Mouse (Mus musculus) stomach, postnatal 0 days (tissue): ENCODE measurements at regions not wholly inside any gene's neighbourhood (a gene's known extent, or its start where the extent isn't known, plus 50 kb on each side); places are given as distances from the start of the nearest gene placed in this dataset.

ENCODE experiments used
- ATAC-seq: fragments of 200-750 bp; cut with Nextera tagmentation; 2 replicates; pipeline ENCODE4 v1.8.0; 2017; ENCODE audit not compliant: low FRiP score, low TSS enrichment
- DNase-seq: peaks from one replicate; pipeline ENCODE4 v3.0.0-alpha.2; 2016; ENCODE audit warnings: low spot score
- H3K27ac ChIP-seq: fragments of 300-500 bp; sonication (generic); replicated peaks from 2 replicates; pipeline ENCODE4 v1.5.1; 2014; ENCODE audit warnings: mild to moderate bottlenecking, control low read depth
- H3K27me3 ChIP-seq: fragments of 300-500 bp; sonication (generic); 2 replicates; pipeline ENCODE4 v1.6.1; 2014; ENCODE audit warnings: low read length; ENCODE audit not compliant: control insufficient read depth, insufficient read depth
- H3K36me3 ChIP-seq: fragments of 300-500 bp; sonication (generic); 2 replicates; pipeline ENCODE4 v1.6.1; 2014; ENCODE audit warnings: low read length, mixed read lengths; ENCODE audit not compliant: control insufficient read depth, insufficient read depth
- H3K4me1 ChIP-seq: fragments of 300-500 bp; sonication (generic); replicated peaks from 2 replicates; pipeline ENCODE4 v1.6.1; 2014; ENCODE audit warnings: antibody characterized with exemption; ENCODE audit not compliant: control insufficient read depth, insufficient read depth
- H3K4me2 ChIP-seq: fragments of 300-500 bp; sonication (generic); replicated peaks from 2 replicates; pipeline ENCODE4 v1.6.1; 2014; ENCODE audit warnings: low read depth, mild to moderate bottlenecking, control low read depth, moderate library complexity
- H3K4me3 ChIP-seq: fragments of 300-500 bp; sonication (generic); 2 replicates; pipeline ENCODE4 v1.5.1; 2014; ENCODE audit warnings: low read depth, low read length, control low read depth
- H3K9ac ChIP-seq: fragments of 300-500 bp; sonication (generic); 2 replicates; pipeline ENCODE4 v1.6.1; 2014; ENCODE audit warnings: mild to moderate bottlenecking, low read length, control low read depth, mixed read lengths
- H3K9me3 ChIP-seq: fragments of 300-500 bp; sonication (generic); 2 replicates; pipeline ENCODE4 v1.6.1; 2016; ENCODE audit warnings: low read length; ENCODE audit not compliant: control insufficient read depth
- CTCF ChIP-seq: IDR thresholded peaks from 2 replicates; pipeline ENCODE4 v1.5.1; 2016; ENCODE audit warnings: antibody characterized with exemption, low read depth, mild to moderate bottlenecking, moderate library complexity
- EP300 ChIP-seq: optimal IDR thresholded peaks from 2 replicates; pipeline ENCODE3; 2016; ENCODE audit warnings: antibody characterized with exemption
- WGBS: fragments of 180-500 bp; shearing (Covaris S2); extraction: QIAGEN DNeasy Blood & Tissue Kit; methylation state at CpG from one replicate; pipeline ENCODE4 v1.1.7; 2014; 5-methylcytosine and 5-hydroxymethylcytosine counted together

DNA sequence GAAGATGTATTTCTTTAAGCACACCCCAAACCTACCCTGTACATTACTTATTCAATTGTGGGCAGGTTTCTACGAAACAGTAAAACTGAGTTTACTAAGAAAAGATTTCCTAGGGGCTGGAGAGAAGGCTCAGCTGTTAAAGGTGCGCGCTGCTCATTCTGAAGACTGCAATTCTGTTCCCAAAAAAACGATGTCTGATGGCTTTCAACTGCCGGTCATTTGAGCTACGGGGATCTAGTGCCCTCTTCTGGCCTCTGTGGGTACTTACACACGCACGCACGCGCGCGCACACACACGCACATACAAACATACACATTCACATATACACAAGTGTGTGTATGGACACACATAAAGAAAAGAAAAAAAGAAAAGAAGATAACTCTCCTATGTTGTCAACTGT is 106.6 kb upstream of the Mdm1 start:
- Histone ChIP-seq H3K4me1 (no peaks in the 10 kb centered on the region), H3K27ac (no peak overlapping the region), H3K4me3 (no peak overlapping the region), H3K9me3 (no peaks in the 10 kb centered on the region), H3K4me2 (no peak overlapping the region), H3K27me3 (no peaks in the 10 kb centered on the region), H3K36me3 (no peaks in the 10 kb centered on the region), H3K9ac (no peak overlapping the region)
- no peak for DNase-seq
- TF ChIP-seq CTCF = peak; percentile 49
- no peak for TF ChIP-seq EP300
- 91% methylated on average over 13 of the region's 13 CpGs for WGBS
- no peak for ATAC-seq

DNA sequence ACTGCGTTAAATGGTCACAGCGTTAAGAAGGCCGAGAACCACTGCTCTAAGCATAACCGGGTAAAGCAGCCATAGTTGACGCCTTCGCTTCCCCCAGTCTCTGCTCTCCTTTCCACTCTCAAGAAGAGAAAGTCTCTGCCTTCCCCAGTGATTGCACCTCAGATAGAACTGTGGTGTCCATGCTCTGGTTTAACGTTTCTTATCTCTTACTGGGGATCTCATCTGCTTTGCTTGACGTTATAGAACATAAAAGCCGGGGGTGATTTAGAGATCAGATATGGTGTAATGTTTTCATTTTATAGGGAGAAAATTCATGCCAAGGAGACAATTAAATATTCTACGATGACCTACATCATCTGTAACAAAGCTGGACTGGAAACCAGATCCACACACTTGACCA is 103.1 kb upstream of the Mdm1 start:
- no peak for DNase-seq
- Histone ChIP-seq H3K4me3 (no peak overlapping the region), H3K4me1 (no peaks in the 10 kb centered on the region), H3K36me3 (no peaks in the 10 kb centered on the region), H3K9me3 (no peaks in the 10 kb centered on the region), H3K27ac (no peak overlapping the region), H3K9ac (no peak overlapping the region), H3K4me2 (no peak overlapping the region), H3K27me3 (no peaks in the 10 kb centered on the region)
- 96% methylated on average over 10 of the region's 10 CpGs for WGBS
- TF ChIP-seq EP300 (no peak), CTCF (no peak)
- no peak for ATAC-seq

DNA sequence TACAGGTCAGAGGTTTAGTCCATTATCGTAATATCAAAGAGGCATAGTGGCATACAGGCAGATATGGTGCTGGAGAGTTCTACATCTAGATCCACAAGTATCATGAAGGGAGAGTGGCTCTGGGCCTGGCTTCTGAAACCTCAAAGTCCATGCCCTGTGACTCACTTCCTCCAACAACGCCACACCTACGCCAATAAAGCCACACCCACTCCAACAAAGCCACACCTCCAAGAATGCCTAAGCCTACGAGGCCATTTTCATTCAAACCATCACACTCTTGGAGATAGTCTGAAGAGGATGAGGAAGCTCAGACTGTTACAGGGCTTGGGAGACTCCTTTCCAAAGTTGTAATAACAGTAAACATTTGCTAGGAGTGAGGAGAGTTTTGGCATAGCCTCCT is 102.6 kb upstream of the Mdm1 start:
- Histone ChIP-seq H3K36me3 (no peaks in the 10 kb centered on the region), H3K27me3 (no peaks in the 10 kb centered on the region), H3K4me3 (no peak overlapping the region), H3K9me3 (no peaks in the 10 kb centered on the region), H3K4me2 (no peak overlapping the region), H3K27ac (no peak overlapping the region), H3K4me1 (no peaks in the 10 kb centered on the region), H3K9ac (no peak overlapping the region)
- ATAC-seq = no peak
- TF ChIP-seq EP300 (no peak), CTCF (no peak)
- DNase-seq = no peak
- WGBS = 78% methylated on average over 4 of the region's 4 CpGs

DNA sequence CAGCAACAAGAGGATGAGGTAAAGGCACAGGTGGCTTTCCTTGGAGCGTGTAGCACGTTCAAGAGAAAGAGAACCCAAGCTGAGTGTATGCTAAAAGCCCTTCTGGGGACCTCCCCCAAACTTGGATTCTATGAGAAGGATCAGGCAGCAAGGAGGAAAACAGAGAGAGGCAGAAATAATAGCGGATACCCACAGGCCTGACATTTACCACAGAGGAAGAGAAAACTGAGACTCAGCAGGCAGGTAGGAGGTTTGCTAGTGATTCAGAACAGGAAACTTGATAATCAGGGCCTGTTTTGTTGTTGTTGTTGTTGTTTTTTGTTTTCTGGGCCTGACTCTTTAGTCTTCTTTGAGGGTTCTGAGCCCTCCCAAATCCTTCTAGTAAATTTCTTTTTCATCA is 100.5 kb upstream of the Mdm1 start:
- H3K4me3 ChIP-seq = no peak overlapping the region
- no peaks in the 10 kb centered on the region for H3K27me3 ChIP-seq
- H3K9me3 ChIP-seq = no peaks in the 10 kb centered on the region
- WGBS = 88% methylated on average over 3 of the region's 3 CpGs
- H3K27ac ChIP-seq = no peak overlapping the region
- H3K36me3 ChIP-seq = no peaks in the 10 kb centered on the region
- no peaks in the 10 kb centered on the region for H3K4me1 ChIP-seq
- H3K9ac ChIP-seq = no peak overlapping the region
- ATAC-seq (no peak), DNase-seq (no peak)
- H3K4me2 ChIP-seq = no peak overlapping the region
- TF ChIP-seq EP300 = no peak
- TF ChIP-seq CTCF = no peak

DNA sequence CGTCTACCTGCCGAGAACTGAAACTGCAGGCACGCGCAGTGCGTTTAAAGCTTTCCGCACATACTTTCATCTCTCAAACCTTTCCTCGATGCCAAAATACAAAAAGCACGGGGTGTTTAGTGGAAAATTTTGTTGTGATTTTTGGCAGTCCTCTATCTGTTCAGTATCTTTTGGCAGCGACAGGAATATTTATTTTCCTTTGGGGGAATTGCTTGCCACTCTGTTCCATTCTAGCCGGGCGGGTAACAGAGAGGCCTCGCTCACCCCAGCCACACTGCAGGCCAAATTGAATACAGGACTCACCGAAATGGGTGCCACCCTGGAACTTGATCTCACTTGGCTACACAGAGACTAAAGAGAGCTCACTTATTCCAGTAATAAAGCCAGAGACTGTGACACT is 97.8 kb upstream of the Mdm1 start:
- H3K4me1 ChIP-seq = no peaks in the 10 kb centered on the region
- H3K36me3 ChIP-seq = no peaks in the 10 kb centered on the region
- no peak overlapping the region for H3K4me2 ChIP-seq
- no peak overlapping the region for H3K27ac ChIP-seq
- ATAC-seq = no peak
- TF ChIP-seq EP300 (no peak), CTCF (no peak)
- H3K4me3 ChIP-seq = no peak overlapping the region
- no peaks in the 10 kb centered on the region for H3K27me3 ChIP-seq
- H3K9me3 ChIP-seq = no peaks in the 10 kb centered on the region
- no peak for DNase-seq
- WGBS = 61% methylated on average over 13 of the region's 13 CpGs
- H3K9ac ChIP-seq = no peak overlapping the region

DNA sequence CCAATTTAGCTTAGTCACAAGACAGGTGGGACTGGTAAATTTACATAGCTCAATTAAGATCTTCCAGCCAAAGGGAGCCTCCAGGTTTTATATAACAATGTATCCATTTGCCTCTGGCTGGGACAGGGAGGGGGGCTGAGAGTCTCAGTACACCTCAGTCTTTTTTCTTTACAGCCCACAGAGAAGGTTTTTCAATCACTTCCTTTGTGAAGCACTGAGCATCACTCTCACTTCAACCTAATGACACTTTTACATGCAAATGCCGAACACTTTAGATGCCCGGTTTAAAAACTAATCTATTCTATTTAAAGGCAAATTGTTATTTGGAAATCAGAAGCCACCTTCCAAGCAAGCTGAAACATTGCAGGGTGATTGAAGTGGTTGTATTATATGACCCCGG is 96.8 kb upstream of the Mdm1 start:
- Histone ChIP-seq H3K4me1 (no peaks in the 10 kb centered on the region), H3K4me2 (no peak overlapping the region), H3K27me3 (no peaks in the 10 kb centered on the region), H3K27ac (no peak overlapping the region), H3K4me3 (no peak overlapping the region), H3K9ac (no peak overlapping the region), H3K36me3 (no peaks in the 10 kb centered on the region), H3K9me3 (no peaks in the 10 kb centered on the region)
- no peak for TF ChIP-seq EP300
- no peak for TF ChIP-seq CTCF
- 74% methylated on average over 3 of the region's 3 CpGs for WGBS
- DNase-seq (no peak), ATAC-seq (no peak)
